Mouse (Mus musculus) 3134 (cell line): Measurements from ENCODE around the gene Heph.
"Not testable (repeated sequence)": the region's sequence is repeated elsewhere in the genome, so short reads cannot be mapped to it uniquely, and the experiment has no call there.

ENCODE experiments used
- DNase-seq: peaks from one replicate; pipeline ENCODE4 v3.0.0-alpha.2; 2011; ENCODE audit warnings: low spot score; ENCODE audit not compliant: insufficient read length; ENCODE audit errors: extremely low read depth

Gene Heph

DNA sequence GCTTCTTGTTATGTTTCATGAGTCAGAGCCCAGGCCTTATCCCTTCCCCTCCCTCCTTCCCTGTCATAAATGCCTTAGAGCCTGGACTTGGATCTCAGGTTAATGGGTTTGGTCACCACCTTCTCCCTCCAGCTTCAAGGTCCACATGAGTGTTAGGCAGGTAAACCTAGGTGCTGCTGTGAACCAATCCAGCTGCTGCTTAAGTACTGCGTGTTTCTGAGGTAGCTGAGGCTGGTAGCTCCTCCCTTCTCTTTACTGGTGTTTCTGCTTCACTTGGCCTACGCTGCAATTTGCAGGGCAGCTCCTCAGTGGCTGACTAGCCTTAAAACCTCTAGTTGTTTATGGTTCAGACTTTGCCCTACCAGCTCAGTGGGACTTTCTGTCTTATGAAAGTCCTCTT lies at the start of gene Heph:
Gene Heph, plus strand, starts transcription at position 211 of the 400 bp plus-strand sequence.
- DNase-seq = no peak

DNA sequence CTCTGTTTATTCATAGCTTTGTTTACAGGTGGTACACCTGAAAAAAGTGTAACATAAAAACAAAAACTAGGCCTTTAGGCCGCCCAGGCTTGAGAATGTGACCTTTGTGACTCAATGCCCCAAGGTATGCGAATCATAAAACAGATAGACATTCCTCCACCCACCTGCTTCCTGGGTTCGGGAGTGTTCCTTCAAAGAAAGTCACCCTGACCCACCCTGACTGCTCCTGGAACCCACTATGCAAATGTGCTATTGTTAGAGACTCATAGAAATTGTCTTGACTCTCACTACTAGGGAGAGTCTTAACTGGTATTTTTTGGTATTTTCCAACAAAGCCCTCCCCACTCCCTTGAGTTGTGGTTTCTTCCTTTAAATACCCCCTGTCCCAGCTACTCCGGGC lies 39.8 kb upstream of the Heph start:
- DNase-seq = not testable (repeated sequence)

DNA sequence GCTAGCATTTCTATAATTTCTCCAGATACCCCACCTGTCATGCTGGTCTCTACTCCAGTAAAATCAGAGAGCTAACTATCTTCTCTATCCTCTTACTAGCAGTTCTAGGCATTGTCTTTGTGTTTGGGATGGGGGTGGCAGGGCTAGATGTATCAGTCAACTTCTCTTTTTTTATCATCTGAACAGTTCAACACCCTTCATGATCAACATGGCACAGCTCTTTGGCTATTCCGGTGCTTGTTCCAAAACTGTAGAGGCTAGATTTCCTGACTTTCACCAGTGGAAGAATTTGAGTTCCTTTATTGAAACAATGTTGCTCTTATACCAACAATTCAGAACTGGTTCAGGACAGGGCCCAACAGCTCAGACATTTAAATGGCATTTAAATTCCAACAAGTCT lies 38.2 kb upstream of the Heph start:
- no peak for DNase-seq

DNA sequence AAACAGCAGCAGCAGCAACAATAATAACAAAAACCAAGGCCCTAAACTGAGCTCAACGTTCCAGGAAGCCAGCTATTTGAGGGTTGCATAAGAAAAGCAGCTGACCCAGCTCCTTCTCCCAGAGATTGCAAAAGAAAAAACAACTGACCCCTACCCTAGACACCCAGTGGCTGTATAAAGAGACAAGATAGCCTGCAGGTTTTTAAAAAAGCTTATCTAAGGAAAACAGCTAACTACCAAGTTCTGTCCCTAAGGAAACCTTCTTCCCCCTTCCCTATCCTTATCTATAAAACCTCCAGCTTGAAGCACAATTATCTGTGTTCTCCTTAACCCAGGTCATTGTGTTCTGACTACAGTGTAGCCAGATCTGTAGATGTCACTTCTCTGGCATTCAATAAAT lies 37.4 kb upstream of the Heph start:
- DNase-seq = no peak

DNA sequence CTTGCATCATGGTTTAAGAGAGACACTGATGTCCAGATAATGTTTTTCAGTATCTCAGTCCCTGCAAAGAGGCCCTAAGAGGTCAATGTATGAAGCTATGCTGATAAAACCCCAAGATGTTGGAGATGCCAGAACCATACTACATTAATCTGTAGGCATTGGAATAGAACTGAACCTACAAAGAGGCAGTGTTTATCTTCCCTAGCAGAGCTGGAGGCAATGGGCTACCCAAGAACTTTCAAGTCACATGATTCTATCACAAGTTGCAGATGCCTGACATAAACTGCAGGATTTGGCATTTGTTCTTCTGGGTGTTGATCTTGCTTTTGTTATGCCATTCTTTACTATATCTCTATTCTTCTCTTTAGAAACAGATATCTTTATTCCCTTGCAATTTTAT lies 35.8 kb upstream of the Heph start:
- DNase-seq = no peak

DNA sequence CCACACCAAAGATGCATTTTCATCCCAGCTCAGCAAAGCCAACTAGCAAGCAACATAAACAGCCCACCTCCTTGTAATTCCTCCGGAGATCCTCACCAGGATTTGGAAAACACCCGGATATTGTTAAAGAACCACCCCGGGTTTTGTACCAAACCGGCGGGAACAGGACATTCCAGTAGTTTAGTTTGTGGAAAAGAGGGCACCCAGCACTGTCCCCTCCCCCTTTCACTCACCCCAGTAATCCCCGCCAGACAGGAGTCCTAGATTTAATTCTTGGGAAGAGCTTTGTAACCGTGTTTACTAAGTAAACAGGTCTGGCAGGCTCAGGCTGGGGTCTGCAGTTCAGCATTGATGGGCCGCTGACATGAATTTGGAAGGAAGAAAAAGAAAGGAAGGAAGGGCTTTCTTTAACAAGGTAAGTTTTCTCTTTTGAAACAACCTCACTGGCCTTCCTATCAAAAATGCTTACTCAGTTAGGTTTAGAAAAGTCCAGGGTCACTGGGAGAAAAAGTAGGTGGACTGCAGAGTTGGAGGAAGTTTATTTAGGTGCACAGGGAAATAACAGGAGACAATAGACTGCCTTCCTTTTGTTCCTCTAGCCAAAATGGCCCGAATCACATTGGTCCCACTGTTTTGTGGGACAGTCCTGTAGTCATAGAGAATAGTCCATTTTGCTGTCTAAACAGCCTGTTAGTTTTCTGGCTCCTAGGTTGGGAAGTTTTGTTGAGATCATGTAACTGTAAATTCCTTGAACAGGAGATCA lies 1.2 kb downstream of the Heph start, which contains the start of gene Hsf3:
Gene Hsf3, minus strand, starts transcription at position 94 of the 763 bp plus-strand sequence.
- peak; percentile 11 for DNase-seq

DNA sequence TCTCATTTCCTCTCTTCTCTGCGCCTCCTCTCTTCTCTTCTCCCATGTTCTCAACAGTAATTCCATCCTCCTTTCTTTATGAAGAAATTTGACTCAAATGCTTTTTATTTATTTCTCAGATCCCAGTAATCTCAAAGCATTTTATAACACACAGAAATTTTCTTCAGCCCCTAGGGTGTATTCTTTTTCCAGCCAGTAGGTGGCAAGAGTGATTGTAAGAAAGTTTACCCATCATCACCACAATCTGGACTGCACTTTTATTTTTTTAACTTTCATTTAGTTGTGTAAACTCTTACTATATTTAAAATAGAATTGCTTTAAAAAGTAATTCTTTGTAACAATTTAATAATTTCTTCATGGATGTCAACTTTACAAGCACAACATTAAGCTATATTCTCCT lies 46.4 kb downstream of the Heph start:
- DNase-seq = no peak
